Mouse (Mus musculus): Measurements from ENCODE around the gene Pmvk.
"Not testable (repeated sequence)": the region's sequence is repeated elsewhere in the genome, so short reads cannot be mapped to it uniquely, and the experiment has no call there.

Gene Pmvk

DNA sequence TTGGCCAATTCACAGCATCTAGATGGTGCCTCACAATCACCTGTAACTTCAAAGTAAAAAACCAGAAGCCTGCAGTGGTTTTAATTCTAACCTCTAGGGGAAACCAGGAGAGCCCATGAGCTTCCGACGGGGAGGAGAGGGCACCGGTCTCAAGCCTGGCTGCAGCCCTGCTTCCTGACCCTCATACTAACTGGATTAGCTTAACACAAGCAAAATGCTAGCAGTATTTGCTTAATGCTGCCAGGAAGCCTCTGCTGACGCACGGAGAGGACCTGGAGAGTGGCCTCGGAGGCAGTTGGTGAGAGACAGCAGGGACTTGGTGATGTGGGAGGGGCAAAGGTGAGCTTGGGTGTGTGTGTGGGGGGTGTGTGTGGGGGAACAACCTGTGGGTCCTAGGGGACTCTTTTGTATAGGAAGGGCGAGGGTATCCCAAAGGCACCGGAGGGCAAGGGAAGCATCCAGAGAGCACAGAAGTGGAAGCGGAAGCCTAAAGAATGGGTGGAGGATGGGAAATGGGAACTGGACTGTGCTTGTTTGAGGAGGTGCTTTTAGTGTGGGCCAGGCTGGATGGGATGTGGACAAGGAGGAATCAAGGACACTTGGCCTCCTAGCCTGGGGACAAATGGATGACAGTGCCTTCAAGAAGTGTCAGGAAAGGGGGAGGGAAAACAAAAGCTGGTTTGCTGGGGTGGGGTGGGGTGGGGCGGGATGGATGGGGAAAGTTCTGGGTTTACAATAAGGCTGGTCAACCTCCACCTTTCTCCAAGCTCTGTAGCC lies at the start of gene Pmvk:
Gene Pmvk, plus strand, starts transcription at position 141 of the 777 bp plus-strand sequence.
- no peak for DNase-seq

DNA sequence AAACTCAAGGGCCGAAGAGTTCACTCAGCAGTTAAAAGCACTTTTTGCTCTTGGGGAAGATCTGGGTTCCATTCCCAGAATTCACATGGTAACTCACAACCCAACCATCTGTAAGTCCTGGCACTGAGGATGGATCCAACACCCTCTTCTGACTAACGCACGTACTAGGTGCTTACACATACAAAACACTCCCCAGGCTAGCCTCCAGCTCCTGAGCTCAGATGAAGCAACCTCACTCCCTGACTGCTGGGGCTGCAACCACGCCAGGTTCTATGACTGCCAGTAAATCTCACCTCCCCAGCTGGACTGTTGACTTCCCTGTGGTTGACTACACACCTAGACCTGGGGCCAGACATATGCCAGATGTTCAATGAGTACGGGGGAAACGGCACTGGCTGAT lies 47.5 kb upstream of the Pmvk start:
- no peak for DNase-seq

DNA sequence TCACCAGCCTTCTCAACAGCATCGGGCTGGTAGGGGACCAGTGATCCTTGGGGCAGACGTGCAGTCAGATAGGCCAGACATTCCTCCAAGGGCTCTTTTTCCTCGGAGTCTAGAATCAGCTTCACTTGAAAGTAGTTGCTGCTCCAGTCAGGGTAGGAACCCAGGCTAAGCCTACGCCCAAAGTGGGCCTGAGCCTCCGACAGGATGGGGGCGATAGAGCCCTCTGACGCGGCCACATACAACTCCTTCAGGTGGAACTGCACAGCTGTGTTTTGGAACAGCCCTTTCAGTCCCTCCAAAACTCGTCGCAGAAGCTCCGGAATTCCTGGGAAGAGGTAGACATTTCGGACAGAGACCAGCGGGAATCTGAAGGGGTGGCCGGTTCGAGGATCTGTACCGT lies 45.9 kb upstream of the Pmvk start:
- no peak for DNase-seq

DNA sequence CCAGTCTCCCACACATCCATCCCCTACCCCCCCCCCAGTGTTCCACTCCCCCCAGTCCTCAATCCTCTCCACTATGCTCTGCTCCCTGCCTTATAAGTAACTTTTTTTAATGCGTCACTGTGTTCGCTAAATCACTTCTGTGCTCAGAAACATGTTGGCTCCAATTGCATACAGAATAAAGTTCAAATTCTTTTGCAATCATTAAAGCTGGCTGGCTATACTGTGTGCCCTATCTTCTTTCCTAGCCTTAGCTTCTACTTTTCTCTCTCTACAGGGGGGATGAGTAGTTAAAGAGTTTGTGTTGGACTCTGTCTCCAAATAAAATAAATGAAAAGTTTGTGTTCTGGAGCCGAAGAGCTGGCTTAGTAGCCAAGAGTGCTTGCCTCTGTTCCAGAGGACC lies 44.6 kb upstream of the Pmvk start:
- DNase-seq = no peak

DNA sequence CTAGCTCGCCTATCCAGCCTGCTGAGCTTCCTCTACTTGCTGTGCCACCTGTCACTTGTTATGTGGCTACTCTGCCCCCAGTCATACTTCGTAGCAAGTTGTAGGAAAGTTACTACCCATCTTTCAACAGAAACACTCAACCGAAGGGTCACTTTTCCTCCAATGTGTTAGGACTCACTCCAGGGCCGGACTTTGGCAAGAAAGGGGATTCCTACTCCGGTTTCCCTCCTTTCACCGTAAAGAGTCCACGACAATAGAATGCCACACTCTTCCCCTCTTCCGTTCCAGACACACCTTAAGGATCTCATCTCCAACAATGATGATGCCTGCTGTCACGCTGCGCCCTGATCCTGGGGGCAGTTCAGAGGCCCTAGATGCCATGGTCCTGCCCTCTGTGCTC lies 43.5 kb upstream of the Pmvk start:
- DNase-seq = no peak

DNA sequence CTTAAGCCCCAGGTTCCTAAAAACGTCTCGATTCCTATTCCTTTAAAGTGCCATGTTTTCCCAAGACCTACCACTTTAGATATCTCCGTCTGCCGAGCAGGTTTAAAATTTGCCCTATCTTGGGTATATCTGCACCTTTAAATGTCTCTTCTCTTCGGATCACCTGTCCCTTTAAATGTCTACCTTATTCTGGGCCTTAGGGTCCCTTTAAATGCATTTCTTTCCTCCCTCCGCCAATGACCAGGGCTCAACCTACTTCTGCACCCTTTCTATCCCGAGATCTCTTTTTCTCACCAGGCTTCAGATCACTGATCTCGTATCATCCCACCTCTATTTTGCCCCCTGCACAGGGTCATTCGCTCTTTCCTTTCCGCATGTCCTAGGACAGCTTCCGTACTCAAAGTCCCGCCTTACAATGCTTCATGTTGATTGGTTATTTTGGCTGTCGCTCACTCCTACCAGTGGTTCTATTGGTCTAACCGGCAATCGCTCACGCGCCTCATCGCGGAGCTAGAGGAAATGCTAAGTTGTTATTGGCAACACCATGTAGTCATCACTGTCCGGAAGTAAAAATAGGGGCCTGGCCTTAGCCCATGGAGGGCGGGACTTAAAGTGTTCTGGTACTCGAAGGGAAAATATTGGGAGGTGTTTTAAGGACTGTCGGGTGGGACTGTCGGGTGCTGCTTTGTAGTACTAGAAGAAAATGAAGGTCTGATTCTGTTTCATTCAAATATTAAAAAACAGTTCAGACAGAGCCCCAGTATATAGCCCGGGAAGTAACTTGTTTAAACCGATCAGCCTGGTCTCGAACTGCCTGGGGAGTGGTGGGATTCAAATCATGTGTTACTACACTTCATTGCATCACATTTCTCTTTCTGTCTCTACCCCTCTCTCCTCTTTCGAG lies 42.6 kb upstream of the Pmvk start, which contains the start of gene Flad1:
Gene Flad1, minus strand, starts transcription at position 381 of the 904 bp plus-strand sequence.
- peak; percentile 99 for DNase-seq

DNA sequence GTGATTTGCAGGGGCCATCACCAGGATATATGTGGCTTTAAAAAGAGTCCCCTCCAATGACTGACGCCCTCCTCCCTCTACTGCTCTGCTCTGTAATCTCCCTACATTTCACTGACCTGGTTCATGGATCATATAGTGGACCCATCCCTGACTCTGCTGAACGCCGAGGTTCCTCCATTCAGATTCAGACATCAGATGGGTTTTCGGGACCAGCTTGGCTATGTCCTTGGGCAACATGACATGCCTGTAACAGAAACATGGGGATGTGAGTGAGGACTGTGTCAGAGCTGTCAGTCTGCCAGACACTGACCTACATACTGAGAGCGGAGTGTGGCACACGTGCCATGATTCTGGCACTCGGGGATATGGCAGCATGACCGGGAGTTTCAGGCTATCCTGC lies 38.2 kb upstream of the Pmvk start:
- no peak for DNase-seq

DNA sequence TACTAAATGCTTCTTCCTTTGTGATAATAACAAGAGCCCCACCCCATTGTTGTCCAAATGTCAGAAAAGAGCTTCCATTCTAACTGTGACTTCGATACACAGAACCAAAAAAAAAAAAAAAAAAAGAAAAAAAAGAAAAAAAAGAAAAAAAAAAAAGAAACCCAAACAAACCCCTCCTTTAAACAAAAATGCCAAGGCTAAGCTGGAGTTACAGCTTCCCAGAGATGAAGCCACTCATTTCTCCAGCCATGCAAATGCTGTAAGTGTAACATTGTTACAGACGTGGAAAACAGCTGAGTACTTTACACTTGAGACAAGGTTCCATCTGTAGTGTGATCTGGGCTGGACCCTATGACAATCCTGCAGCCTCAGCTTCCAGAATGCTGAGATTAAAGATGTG lies 37.2 kb upstream of the Pmvk start:
- DNase-seq = no peak

DNA sequence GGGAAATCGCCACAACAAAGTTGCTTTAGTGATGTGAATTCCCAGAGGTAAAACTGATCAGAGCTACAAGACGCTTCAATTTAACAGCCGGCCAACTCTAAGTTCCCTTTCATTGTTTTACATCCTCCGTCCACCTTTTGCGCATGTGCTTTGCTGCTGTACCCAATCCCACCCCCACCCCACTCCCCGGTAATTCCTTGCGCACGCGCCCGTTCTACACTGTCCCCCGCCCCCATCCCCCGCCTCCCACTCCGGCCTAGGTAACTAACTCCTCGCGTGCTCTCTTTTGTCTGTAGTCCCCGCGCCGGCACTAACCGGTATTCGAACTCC lies 36.5 kb upstream of the Pmvk start:
- no peak for DNase-seq

DNA sequence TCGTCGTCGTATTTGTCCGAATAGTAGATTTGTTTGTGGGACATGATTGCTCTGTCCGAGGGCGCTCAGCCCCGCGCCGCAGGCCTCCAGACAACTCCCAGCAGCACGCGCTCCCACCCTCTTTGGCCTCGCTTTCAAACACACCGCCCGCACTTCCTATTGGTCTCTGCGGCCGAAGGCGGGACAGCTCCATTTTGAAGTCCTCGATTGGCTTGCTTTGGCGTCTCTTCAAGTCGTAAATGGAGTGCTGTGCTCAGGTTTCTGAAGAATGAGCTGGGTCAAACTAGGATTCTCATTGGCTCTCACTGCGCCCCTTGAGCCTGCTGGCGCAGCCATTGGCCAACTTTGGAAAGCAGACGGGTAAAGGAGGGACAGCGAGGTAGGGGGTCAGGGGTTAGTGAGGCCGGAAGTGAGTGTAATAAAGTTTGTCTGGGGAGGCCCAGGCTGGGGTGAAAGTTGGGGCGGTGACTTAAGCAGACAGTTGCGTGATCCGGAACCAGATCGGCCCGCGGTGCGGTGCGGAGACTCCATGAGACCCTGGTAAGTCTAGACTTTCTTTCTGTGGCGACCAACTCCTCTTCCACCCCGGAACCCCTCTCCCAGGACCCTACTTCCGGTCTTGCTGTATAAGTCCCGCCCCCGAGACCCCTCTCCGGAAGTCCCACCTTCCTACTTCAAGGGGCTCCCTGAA lies 36.0 kb upstream of the Pmvk start, which contains the start of the genes Cks1b and Shc1:
Gene Cks1b, minus strand, starts transcription at position 214 of the 691 bp plus-strand sequence.
Gene Shc1, plus strand, starts transcription at position 274 of the 691 bp plus-strand sequence.
- peak; percentile 91 for DNase-seq

DNA sequence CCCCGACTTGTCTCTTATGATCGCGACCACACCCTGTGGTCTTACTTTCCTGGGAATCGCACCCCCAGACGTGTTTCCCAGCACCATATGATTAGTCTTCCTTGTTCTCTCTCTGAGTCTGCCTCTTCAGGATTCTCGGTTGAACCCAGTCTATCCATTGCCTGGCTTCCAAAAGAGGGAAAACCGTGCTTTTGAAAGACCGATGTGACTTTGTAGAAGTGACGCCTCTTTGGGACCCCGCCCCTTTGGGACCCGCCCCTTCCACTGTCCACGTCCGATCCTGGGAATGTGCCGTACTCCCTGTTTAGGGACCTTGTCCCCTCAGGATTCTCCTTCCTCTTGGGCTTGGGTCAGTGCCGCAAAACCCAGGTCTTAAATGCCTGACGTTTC lies 35.5 kb upstream of the Pmvk start:
- DNase-seq = no peak

DNA sequence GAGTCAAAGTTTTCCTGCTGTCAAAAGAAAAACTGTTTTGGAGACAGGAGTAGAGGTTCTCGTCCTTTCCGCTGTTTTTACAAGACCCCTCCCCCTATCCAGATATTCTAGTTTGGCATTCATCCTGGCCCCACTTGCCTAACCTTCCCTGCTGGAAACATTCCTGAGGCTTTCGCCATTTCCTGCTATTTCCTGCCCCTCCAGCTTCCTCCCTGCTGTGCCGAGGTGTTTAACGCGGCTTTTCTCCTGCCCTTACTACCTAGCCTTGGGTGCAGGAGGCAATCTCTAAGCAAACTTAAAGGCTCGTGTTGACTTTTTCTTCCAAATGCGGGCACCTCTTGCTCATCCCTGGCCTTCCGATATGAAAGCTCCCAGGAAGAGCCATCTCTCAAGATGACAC lies 34.8 kb upstream of the Pmvk start:
- no peak for DNase-seq

DNA sequence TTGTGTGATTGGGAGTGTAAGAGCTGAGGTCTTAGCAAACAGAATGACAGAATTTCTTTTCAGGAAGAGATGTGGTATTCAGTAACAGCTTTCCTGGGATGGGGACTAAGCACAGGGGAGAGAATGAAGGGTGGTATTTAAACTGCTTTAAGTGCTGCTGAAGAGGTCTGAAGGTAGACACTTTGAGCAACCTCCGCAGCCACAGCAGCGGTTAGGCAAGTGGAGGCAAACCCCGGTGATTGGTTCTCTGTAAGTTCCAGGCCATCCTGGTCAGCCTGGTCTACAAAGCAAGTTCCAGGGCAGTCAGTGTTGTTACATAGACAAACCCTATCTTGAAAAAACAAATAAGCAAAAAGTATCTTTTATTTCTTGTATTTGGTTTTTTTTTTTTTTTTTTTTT lies 34.4 kb upstream of the Pmvk start:
- DNase-seq = no peak

DNA sequence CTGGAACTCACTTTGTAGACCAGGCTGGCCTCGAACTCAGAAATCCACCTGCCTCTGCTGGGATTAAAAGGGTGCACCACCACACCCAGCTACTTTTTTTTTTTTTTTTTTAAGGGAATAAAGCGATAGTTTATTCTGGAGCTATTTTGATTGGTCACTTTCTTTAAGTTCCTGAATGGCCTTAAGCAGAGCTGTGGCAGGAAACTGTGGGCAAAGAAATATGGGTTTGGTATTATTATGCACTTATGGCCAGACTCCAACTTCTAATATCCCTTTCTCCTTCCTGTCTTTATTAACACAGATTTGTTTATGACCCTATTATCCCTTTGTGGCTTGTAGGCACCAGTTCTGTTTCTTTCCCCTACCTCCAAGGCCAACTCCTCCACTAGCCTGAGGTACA lies 33.9 kb upstream of the Pmvk start:
- no peak for DNase-seq

DNA sequence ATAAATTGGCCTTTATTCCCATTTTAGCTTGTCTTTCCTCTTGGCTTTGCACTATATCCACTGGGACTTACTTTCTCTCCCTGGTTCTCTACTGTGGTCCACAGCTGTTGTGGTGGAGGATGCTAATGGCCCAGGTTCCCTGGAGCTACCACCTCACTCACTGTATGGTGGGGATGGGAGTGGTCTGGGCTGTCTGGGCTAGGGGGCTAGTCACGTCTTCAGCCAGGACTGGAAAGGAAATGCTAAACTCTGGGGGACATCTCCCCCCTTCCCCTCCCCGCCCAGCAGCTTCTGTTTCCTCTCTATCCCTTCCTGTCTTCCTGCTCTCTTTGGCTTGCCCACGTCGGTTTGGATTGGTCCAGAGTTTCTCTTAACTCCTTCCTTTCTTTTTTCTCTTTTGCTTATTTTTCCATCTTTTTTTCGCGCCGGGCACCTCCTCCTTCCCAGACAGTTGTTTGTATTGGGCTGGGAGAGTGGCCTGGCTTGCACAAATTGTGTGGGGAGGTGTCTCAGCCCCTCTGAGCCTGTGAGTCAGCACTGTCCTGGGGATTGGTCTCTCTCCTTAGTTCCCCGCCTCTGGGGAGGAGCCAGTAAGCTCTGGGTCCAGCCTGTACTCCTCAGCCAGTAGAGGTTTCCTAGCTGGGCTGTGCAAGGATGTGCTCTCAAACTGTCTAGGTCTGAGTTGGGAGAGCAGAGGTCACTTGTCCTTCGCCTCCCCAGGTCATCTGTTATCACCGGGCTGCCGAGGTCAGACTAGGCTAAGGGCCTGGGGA lies 33.2 kb upstream of the Pmvk start:
- DNase-seq = peak; percentile 65

DNA sequence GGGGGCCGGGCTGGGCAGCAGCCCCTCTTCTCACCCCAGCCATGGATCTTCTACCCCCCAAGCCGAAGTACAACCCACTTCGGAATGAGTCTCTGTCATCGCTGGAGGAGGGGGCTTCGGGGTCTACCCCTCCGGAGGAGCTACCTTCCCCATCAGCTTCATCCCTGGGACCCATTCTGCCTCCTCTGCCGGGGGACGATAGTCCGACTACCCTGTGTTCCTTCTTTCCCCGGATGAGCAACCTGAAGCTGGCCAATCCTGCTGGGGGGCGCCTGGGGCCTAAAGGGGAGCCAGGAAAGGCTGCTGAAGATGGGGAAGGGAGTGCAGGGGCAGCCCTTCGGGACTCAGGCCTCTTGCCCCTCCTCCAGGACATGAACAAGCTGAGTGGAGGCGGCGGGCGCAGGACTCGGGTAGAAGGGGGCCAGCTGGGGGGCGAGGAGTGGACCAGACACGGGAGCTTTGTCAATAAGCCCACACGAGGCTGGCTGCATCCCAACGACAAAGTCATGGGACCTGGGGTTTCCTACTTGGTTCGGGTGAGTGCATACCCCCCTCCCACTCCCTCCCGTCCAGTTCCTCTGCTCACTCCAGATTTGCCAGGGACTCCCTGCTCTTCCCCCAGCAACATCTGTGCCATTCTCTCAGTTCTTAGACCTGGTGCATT lies 32.4 kb upstream of the Pmvk start:
- DNase-seq = no peak

DNA sequence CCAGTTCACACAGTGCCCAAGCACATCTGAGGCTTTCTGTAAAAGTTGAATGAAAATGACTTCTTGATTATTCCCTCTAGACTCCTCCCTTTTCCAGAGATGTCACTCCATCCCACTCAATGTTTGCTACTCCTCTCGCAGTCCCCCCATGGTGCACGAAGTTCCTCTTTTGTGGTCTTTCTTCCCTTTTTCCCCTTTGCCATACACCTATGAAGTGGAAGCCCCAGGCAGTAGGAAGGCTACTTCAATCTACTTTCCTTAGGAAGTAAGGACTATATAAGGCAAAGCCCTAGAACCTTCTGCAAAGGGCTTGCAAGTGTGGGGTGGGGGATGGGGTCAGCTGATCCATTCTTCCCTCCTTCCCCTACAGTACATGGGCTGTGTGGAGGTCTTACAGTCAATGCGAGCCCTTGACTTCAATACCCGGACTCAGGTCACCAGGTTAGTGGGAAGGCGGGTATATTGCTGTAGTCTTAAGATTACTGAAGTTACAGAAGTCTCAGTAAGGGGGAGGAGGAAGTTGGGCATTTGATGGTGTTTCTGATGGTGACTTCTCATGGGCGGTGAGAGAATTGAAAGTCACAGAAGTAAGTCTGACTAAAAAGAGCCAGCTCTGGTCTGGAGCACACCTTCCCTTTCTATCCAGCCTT lies 31.7 kb upstream of the Pmvk start:
- no peak for DNase-seq

DNA sequence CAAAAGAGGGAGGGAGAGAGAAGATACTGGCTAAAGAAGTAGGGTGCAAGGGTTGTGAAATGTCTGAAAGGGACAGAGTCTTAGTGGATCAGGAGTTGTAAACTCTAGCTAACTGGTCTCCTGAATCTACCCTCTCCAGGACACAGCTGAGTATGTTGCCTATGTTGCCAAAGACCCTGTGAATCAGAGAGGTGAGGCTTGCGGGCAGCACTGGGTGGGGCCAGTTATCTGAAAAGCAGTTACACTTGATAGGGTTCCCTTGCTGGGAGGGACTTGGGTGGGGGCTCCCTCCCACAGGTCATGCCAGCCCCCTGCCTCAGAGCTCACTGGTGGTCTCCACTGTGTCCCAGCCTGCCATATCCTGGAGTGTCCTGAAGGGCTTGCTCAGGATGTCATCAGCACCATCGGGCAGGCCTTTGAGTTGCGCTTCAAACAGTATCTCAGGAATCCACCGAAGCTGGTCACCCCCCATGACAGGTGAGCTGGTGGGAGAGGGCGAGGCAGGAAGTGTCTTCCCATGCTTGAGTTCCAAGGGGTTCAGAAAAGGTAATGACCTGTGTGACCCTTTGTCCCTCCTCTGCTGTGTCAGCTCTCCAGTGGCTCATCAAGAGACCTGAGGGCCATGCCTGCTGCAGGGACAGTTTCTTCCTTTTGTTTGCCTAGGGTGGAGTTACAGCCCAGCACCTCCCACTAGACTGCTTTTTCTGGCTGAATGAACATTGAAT lies 29.8 kb upstream of the Pmvk start:
- no peak for DNase-seq

DNA sequence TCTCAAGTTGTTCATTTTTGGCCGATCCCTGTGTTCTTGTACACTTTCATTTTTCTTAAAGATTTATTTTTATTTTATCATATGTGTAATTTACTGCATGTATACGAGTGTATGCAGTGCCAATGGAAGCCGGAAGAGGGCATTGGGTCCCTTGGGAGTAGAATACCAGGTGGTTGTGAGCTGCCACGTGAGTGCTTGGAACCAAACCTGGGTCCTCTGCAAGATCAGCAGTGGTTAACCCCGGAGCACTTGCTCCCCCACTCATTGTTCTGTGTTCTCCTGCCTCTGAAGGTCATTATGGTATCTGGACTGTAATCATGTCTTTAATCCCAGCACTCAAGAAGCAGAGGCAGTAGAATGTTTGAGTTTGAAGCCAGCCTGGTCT lies 29.2 kb upstream of the Pmvk start:
- no peak for DNase-seq

DNA sequence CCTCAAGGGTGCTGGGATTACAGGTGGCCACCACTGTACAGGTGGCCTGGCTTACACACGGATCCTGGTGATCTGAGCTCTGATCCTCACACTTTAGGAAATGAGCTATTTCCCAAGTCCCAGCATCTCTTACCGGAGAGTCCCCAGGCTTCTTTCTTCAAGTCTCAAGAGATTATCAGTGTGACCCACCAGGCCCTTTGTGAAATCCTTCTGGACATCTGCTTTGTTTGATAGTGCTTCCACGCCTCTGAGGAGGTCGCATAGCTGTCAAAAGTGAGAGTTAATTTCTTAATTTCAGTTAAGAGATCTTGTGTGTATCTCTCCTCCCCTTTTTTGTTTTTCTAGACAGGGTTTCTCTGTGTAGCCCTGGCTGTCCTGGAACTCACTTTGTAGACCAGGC lies 28.5 kb upstream of the Pmvk start:
- no peak for DNase-seq

DNA sequence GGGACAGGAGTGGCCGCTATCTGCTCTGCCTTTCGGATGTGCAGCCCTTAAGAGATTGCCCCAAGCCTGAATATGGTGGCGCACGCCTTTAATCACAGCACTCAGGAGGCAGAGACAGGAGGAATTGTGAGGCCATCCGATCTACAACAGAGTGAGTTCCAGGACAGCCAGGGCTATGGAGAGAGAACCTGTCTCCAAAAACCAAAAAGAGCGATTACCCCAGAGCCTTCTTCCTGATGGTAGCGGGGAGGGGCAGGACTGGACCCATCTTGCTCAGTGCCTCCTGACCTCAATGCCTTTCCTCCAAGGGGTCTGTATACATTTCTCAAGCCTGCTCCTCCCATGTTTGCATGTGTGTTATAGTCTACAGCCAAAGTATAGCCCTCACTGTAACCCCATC lies 25.3 kb upstream of the Pmvk start:
- not testable (repeated sequence) for DNase-seq

Data from right cerebral cortex, postnatal 25 days (tissue).